Mouse (Mus musculus) urinary bladder, postnatal 10 days (tissue): ENCODE data around the gene Sema5a.

Experiments used
- DNase-seq: peaks from one replicate; pipeline ENCODE4 v3.0.0; 2022; ENCODE audit warnings: low spot score

Gene Sema5a

DNA sequence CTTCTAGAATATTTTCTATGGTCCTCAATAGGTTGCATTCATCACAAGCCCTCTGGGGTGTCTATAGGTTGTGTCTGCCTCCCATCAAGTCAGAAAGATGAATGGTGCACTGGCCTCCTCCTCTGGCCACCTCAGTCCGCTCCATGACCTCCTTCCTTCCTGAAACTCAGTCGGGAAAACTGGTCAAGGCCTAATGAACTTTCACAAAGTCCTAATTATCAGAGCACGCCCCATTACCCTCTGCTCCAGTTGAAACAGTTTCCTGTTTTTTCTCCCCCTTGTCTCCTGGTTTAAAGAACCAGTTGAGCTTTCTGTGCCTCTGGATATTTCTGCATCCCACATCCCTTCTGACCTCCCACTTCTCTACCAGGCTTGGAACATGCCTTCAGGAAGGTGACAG lies 300.8 kb downstream of the Sema5a start:
- no peak for DNase-seq

DNA sequence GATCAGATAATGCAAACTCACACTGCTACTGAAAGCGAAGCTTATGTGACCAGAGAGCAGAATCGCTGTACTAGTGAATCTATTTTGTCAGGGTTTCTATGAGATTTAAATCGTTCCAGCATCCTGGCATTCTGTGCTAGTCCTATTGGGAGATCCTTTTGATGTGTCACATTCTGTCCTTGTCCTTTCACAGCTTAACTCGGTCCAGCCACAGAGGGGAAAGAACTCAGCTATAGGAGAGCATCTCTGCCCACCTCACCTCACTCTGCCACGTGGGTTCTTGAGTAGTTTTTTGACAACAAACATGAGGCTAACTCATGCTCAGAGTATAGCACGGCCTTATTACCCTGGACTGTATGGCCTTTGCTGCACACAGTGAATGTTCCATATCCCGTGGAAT lies 302.1 kb downstream of the Sema5a start:
- DNase-seq = no peak

DNA sequence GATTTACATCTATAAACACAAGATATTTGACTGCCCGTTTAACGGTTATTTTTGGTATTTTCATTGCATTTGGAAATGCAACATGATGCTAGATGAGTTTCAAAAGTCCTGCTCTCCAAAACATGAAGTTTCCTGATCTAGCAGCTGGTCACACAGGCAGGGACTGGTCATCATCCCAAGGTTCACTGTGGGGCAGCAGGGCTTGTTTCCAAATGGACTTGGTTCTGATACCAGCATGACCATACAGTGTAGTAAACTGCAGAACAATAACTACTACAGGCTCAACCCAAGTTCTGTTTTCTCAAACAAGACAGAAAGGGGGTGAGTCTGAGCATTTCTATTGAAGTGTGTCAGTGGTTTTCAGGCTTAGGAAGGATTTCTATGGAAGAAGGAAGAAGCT lies 314.3 kb downstream of the Sema5a start:
- DNase-seq = no peak

DNA sequence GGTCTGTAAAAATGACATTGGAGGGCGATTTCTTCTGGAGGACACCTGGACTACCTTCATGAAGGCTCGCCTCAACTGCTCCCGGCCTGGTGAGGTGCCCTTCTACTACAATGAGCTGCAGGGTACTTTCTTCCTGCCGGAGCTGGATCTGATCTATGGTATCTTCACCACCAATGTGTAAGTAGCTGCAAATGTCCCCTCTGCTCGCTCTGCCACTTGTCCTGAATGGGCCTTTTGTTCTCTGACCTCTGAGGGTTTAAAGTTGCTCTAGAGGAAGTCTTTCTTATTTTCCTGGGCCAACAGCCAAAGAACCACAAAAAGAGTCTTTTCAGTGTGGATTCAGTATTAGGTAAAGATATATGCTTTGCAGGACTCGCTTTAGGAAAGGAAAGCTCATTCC lies 318.0 kb downstream of the Sema5a start:
- no peak for DNase-seq

DNA sequence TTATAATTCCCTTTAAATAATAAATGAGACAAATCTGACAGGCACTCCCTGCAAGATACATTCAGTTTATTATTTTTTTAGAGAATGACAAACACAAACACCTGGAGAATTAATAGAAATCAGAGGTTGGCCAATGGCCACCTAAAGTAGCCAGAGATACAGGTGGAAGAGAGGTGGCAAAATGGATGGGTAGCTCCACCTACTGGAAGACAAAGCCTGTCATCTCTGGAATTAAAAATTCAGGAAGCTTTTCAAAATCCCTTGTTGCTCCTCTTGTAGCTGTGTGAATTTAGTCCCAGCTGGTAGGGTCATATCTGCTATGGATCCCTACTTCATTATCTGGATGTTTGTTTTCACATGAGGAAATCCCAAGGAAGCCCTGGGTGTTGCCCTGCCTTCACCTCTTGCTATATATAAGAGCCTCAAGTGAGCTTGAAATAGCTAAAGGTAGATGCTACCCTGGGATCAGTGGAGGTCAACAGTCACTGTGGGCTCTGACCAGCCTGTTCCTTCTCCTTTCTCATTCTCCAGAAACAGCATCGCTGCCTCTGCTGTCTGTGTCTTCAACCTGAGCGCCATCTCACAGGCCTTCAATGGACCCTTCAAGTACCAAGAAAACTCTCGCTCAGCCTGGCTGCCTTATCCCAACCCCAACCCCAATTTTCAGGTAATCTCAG lies 323.7 kb downstream of the Sema5a start:
- no peak for DNase-seq

DNA sequence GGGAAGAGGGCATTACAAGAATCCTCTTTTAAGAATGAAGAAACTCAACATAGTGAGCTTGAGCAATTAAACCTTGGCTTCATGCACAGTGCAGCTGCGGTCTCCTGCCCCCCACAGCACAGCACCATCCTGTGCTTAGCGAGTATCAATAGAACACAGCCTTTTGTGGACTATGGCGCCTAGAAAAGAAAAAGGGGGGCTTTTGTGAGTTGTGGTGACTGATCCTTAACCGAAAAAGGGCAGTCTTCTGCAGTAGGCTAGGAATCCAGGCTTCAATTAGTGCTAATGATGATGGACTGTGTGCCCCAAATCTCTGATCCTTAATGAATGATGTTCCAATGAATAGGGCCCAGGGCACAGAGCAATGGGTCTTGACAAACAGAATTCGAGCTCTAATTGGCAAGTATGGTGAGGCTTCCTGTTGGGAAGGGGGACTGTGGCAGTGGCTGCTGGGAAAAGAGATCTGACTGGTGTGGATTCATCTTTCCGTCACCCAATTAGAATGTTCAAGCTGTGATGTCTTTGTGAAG lies 324.3 kb downstream of the Sema5a start:
- DNase-seq = no peak

DNA sequence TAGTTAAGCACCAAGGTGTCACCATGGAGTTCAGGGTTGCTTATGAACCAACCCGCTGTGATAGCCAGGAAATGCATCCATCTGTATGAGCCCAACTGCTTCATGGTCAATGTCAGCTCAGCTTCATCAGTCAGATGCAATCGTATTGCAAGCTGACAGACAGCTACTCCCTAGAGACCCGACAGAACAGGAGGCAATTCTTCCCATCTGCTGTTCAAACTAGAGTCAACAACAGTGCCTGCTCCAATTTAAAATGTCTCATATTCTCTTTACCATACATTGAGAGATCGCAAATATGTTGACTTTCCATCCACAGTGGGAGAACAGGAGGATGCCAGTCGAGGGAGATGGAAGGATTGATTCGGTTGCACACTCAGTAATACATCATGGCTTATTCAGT lies 329.7 kb downstream of the Sema5a start:
- DNase-seq = no peak

DNA sequence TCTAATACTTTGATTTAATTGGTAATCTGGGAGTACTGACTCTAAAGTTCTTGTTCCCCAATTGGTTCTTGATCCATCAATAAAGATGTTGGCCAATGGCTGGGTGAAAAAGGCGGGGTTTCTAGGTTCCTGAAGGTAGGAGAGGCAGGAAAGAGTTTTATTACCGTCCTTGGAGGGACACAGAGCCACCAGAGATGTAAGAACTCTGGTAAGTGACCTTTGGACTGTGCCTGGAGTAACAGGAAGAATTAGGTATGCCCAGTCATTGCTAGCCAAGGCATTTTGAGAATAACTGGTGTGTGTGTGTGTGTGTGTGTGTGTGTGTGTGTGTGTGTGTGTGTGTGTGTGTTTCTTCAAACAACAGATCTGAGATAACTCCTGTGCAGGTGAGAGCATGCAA lies 330.6 kb downstream of the Sema5a start:
- no peak for DNase-seq

DNA sequence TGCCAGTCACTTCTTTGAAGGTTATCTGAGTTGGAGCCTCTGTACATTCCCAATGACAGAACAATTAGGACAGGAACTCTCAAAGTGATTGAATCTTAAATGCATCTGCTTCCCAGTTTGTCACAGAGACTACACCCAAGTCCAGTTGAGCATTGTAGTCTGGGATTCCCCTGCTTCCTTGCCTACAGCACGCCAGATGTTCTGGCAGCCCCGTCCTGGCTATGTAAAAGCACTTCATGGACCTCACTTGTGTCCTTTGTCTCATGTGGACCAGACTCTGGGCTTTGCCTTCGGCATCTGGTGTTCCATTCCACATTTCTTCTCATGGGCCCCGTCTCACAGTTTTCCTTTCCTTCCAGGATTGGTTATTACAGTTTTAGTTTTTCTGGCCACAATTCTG lies 334.7 kb downstream of the Sema5a start:
- no peak for DNase-seq

DNA sequence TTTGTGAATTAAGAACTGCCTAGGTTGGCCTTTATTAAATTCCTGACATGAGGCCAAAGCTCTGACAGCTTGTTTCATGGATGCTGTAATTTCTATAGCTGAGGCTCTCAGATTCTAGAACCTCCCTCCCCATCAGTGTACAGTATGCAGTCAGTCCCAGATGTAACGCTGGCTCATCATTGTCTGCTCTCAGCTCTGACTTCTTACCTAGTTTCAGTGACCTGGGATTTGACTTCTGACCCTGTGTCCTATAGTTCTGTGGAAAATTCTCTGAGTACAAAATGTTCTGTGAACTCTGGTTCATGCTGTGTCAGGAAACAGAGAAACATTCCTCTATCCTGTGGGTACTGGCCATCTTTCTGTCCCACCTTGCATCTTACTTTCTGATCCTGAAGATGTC lies 346.0 kb downstream of the Sema5a start:
- no peak for DNase-seq

DNA sequence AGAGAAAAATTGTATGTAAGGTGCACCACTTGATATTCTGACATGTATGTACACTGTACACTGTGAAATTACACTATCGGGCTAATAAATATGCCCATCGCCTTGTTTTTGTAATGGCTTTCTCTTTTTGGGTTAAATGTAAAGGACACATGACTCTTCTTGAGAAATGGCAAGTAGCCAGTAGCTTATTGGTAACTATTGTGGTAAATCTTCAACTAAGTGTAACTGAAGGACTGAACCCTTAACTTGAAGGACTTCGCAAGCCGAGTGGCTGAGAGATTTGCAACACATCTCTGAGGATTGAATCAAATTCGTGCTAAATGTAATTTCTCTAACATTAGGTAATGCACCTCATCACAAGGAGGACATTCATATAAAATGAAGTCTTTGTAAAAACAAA lies 349.1 kb downstream of the Sema5a start:
- DNase-seq = no peak

DNA sequence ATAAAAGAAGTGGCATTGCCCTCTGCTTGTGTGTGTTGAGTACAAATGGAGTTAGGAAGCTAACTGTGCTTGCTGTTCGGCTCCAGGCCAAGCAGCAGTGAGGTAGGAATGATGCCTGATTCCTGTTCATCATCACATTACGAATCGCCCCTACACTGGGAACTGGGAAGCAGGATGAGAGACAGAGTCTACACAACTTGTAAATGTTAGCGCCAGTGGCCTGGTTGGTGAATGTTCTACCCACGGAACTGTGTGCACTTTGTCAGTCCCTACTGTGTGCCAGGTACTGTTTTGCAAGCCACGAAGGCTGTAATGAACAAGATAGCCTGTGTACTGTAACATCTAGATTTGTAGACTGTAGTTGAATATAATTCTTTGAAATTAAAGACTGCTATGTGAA lies 352.0 kb downstream of the Sema5a start:
- DNase-seq = no peak

DNA sequence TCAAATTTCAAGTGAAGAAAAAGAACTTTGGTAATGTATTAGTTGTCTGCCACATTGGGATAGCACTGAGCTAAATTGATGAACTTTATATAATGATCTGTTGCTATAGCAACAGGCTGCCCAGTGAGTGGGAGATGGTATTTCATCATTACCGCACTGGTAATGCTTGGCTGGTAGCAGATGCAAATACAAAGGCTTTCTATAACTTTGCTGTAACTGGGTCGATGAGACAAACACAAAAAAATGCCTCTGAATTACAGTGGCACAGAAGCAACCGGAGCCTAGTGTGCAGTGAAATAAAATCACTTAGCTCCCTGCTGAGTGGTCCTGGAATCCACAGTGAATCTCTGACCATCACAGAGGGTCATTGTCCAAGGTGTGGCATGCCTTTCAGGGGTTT lies 352.6 kb downstream of the Sema5a start:
- no peak for DNase-seq

DNA sequence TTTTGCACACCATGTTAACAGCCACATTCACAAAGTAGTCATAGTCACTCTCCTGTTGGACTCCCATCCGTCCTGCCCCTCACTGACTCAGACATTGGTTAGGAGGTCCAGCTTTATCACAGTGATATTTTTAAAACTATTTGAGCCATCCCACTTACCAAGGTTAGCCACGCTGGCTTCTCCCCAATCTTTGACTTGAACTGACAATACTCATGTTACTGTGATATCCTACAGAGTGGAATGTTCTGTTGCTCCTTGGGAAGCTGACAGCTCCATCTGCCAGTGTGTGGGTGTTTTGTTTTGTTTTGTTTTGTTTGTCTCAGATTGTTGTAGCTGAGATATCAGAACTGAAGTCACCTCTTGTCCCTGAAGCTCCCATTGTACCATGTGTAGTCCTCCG lies 362.6 kb downstream of the Sema5a start:
- no peak for DNase-seq

DNA sequence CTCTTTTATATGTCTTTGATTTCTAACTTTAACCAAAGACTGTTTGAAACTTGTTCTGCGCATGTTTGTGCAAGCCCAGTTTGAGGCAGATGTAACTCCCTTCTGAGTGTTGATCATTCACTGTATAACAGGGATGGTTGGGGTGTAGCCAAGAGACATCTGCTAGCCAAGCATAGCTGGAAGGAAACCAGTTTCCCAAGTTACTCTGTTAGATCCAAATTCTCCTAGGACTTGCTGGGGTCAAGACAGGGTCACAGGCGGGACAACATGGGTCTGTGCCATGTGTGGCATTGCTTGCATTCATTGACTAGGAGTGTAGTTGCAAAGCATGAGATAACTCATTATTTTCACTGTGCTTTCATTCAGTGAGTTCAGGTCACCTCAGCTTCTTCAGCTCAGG lies 366.2 kb downstream of the Sema5a start:
- DNase-seq = no peak

DNA sequence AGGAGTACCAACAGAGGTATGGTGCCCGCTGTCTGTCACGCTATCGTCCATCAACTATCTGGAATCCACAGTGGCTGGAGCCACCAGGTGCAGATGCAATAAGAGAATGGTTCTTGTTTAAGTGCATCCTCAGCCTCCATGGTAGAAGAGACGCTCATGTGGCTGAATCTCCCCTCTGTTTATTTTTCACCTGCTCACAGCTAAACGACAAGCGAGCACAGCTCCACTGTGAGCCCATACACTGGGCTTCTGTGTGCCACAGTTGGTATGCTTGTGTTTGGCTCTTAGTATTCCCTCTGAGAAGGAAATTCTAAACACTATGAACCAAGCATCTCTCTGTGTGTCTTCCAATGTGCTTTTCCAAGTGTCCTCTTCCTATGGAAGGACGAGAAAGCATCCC lies 366.6 kb downstream of the Sema5a start:
- no peak for DNase-seq

DNA sequence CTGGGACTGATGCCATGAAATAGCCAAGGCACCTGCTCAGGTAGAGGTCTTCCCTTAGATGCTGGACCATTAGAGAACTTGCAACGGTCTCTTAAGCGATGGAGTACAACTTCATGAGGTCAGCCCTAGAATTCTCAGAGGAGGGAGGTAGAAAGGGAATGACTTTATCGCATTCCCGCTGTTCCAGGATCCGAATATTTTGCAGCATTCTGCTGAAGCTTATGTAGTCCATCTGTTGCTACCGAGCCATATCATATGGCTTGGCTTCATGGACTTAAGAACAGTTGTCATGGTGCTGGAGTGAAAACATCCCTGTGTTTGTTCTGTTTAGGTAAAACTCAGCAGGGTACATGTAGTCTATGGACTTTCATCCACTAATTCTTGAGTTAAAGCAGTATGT lies 369.1 kb downstream of the Sema5a start:
- no peak for DNase-seq

DNA sequence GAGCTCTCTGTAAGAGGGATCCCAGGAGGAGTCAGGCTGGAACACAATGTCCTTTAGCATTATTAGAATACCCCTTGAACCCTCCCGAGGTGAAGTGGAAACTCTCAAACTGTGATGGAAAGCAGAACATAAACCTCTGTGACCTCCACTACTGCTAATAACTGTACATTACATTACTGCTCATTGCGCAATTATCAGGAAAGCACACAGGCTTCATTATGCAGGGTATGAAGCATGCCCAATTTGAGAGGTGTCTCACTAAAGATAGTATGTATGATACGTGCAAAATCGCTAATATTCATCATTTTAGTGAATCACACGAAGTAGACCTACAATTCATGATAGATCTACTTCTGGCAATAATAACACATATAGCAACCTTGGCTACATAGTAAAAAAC lies 371.2 kb downstream of the Sema5a start:
- no peak for DNase-seq

DNA sequence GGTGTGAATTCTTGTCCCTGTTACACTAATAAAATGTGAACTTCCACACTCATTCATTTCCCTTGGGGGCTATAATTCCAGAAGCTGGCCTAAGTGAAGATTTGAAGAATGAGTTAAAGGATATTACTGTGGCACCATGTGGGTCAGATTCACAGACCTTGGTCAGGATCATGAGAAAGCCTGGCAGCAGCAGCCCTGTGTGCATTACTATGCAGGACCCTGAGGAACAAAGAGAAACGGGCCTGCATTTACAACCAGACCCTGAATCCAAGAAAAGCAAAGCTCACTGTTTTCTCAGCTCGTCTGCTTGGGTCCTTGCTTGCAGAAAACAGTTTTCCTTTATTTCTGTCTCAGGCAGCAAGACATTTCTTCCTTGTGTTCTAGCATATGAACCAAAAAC lies 374.6 kb downstream of the Sema5a start:
- DNase-seq = no peak

DNA sequence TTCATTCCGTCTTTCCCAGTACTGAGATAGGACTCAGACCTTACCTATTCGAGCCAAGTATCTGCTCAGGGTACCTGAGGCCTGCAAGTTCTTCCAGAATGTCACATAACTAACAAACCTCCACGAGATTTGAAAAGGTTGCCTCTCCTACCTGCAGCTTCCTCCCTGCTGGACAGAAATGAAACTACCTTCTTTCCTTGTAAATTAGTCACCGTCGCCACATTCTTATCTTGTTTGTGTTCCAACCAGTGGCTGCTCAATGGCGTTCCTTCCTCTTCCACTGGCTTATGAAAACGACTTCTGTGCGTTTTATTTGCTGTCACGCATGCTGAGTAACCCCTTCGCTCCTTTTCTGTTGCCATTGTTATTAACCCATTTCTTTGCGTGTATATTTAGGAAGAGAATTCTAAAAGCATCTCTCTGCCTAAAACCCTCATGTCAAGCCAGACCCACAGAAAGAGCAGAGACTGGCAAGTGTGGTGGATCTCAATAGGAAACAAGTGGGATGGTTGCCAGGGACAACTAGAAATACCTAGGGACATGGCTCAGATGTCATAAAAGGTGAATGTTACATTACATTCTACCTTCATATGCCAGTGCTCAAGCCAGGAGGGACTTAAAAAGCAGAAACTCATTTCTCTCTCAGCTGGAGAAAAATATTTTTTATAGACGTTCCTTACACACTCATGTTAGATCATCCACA lies 378.6 kb downstream of the Sema5a start:
- DNase-seq = no peak

DNA sequence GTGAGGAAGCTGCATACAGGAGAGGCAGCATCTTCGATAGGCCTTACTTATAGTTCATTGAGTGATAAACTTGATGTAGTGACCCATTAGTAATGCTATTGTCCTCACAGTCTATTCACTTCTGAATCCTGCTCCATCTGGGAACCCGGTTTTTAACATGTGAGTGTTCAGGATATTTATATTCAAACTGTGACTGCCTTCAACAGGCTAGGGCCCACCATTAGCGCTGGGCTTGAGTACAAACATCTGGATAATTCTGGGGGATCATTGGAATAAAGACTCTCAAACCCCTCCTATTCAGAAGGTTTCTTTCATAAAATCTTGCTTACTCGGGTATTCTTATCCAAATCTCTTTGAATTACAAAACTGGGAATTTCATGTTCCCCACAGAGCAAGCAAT lies 379.5 kb downstream of the Sema5a start:
- no peak for DNase-seq

DNA sequence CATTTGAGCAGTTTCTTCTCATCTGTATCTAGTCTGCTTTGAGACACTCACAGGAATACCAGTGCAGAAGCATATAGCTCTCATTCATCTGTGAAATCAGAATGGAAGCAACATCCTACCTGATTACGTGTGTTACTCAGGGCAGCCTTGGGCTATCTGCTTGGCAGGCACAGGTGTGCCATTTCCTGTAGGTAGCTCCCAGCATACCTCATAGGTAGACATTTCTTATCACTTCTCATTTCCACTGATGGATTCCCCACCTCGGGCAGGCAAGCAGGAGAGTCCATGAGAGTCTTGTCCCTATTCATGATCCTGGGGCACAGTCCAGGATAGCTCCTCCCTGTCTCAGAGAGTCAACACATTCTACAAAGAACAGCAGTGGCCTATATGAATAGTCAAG lies 381.4 kb downstream of the Sema5a start:
- no peak for DNase-seq

DNA sequence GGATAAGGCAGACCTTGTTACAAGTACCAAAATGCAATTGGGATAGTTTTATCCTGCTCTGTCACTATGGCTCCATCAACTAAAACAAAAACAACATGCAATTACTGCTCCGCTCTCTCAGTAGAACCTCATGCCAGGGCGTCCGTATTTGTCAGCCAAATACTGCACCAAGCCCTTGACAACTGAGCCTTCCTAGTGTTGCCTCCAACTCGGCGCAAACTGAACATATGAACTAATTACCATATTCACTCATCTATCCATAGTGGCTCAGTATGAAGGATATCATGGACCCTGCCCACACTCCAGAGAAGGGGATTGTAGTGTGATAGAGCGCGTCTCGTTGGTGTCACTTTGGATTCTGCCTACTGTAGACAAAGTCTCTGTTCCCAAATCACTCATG lies 389.1 kb downstream of the Sema5a start:
- DNase-seq = no peak

DNA sequence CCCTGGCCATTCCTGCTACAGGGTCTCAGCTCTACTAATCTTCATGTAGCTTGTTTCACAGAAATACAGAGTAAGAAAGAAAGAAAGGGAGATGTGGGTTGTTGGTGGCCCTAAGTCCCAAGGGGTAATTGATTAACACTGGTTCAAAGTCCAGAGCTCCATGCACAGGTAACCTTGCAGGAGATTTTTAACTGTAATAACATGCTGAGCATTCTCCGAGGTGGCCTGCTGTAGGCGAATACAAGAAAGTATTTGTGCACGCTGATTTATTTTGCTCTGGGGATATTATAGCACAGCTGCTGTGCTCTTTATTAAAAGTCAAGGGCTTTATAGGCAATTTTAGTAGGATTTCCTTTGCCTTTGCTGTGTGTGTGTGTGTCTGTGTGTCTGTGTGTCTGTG lies 393.3 kb downstream of the Sema5a start:
- DNase-seq = no peak
